Mouse (Mus musculus): ENCODE measurements at regions not wholly inside any gene's neighbourhood (a gene's known extent, or its start where the extent isn't known, plus 50 kb on each side); places are given as distances from the start of the nearest gene placed in this dataset.

GRCm38 (mm10) chr1:41001154-41001949, 196.0 kb downstream of the Tmem182 start:
- no peak; the same call in 1 of the 2 replicates for TF ChIP-seq CTCF (conservative IDR thresholded peaks at IDR 0.05; ENCODE audit: insufficient read depth, insufficient read length, low read depth, low read length)
- TF ChIP-seq POLR2A (IDR thresholded peaks at IDR 0.05; ENCODE audit: low read depth, low read length) = no peak
